Mouse (Mus musculus) thymus, postnatal 4 days (tissue): ENCODE measurements around the gene Ppp6r3.

Experiments
- DNase-seq: peaks from one replicate; pipeline ENCODE4 v3.0.0; 2021

The Ppp6r3 gene

GRCm38 (mm10) chr19:3489826-3490225 is 85.7 kb downstream of the Ppp6r3 start:
- no peak for DNase-seq

GRCm38 (mm10) chr19:3482831-3483230 is 92.7 kb downstream of the Ppp6r3 start:
- no peak for DNase-seq

GRCm38 (mm10) chr19:3480101-3480500 is 95.4 kb downstream of the Ppp6r3 start:
- no peak for DNase-seq

GRCm38 (mm10) chr19:3476996-3477395 is 98.6 kb downstream of the Ppp6r3 start:
- no peak for DNase-seq

- no peak for DNase-seq
Observed at GRCm38 (mm10) chr19:3471218-3471617, 104.3 kb downstream of the Ppp6r3 start.

- no peak for DNase-seq
Observed at GRCm38 (mm10) chr19:3467574-3467973, 108.0 kb downstream of the Ppp6r3 start.

- no peak for DNase-seq
Observed at GRCm38 (mm10) chr19:3459986-3460385, 115.6 kb downstream of the Ppp6r3 start.

GRCm38 (mm10) chr19:3458331-3459099 is 117.0 kb downstream of the Ppp6r3 start:
- DNase-seq, result no peak

GRCm38 (mm10) chr19:3457700-3458099 is 117.8 kb downstream of the Ppp6r3 start:
- no peak for DNase-seq

GRCm38 (mm10) chr19:3451649-3452048 is 123.9 kb downstream of the Ppp6r3 start:
- DNase-seq, result peak; percentile 77

- peak; percentile 66 for DNase-seq
Observed at GRCm38 (mm10) chr19:3451170-3451569, 124.4 kb downstream of the Ppp6r3 start.

GRCm38 (mm10) chr19:3450714-3451113 is 124.8 kb downstream of the Ppp6r3 start:
- no peak for DNase-seq

GRCm38 (mm10) chr19:3449248-3449647 is 126.3 kb downstream of the Ppp6r3 start:
- DNase-seq, result no peak

GRCm38 (mm10) chr19:3447348-3447747 is 128.2 kb downstream of the Ppp6r3 start:
- no peak for DNase-seq

GRCm38 (mm10) chr19:3441092-3441491 is 134.5 kb downstream of the Ppp6r3 start:
- DNase-seq, result peak; percentile 27

GRCm38 (mm10) chr19:3440667-3441066 is 134.9 kb downstream of the Ppp6r3 start:
- DNase-seq, result peak; percentile 48

GRCm38 (mm10) chr19:3437980-3438379 is 137.6 kb downstream of the Ppp6r3 start:
- DNase-seq, result peak; percentile 57

- DNase-seq, result peak; percentile 88
Observed at GRCm38 (mm10) chr19:3436840-3437239, 138.7 kb downstream of the Ppp6r3 start.

- no peak for DNase-seq
Observed at GRCm38 (mm10) chr19:3435824-3436223, 139.7 kb downstream of the Ppp6r3 start.

GRCm38 (mm10) chr19:3434641-3435040 is 140.9 kb downstream of the Ppp6r3 start:
- no peak for DNase-seq

GRCm38 (mm10) chr19:3434124-3434523 is 141.4 kb downstream of the Ppp6r3 start:
- DNase-seq, result peak; percentile 22

GRCm38 (mm10) chr19:3431969-3432368 is 143.6 kb downstream of the Ppp6r3 start:
- DNase-seq, result no peak

- DNase-seq, result peak; percentile 68
Observed at GRCm38 (mm10) chr19:3431066-3431465, 144.5 kb downstream of the Ppp6r3 start.

GRCm38 (mm10) chr19:3429156-3429816 is 146.3 kb downstream of the Ppp6r3 start:
- peak; percentile 27 for DNase-seq
